Mouse (Mus musculus) adrenal gland, postnatal 4 days (tissue): ENCODE results near the gene Mtfmt. TPM values are rescaled to one million over a fixed set of nuclear protein-coding genes. Genes with fewer than 3 reads are reported as not detected.
A peak's percentile ranks its signal among the peaks of the same experiment; 100 is the strongest.

Source experiments
- DNase-seq, 2 experiments: peaks; one replicate each; pipeline ENCODE4 v3.0.0; 2021 to 2022; ENCODE audit warnings: low spot score in 2 of 2, mixed read lengths in 2 of 2
- long read RNA-seq, 2 experiments: library from polyadenylated mRNA; stranded (forward); transcript quantifications; one replicate each; pipeline ENCODE4 v2.0.0; 2021
- total RNA-seq, 2 experiments: library from RNA; stranded (reverse); gene quantifications; 2 replicates each; pipeline ENCODE4 v1.2.3; 2021

The Mtfmt gene
- total RNA-seq: 10 to 100 TPM; 18.1 to 20.4 TPM
- long read RNA-seq, experiment 1, partial matches to known transcripts: 0 of 4 reads
- long read RNA-seq, experiment 1, other reads (novel, unspliced or antisense): 0 of 4 reads
- long read RNA-seq, experiment 2, transcript Mtfmt-201 (9 exons, 2,042 nt): major isoform, 8 of 13 reads
- long read RNA-seq, experiment 2, partial matches to known transcripts: 1 of 13 reads
- long read RNA-seq, experiment 2, other reads (novel, unspliced or antisense): 1 of 13 reads

- DNase-seq: peak; percentile 85 to 88
Measured at GRCm38 (mm10) chr9:65435671-65436301, at the start of gene Mtfmt. Gene Mtfmt, plus strand, starts transcription at chr9:65435782.

- no peak for DNase-seq
Measured at GRCm38 (mm10) chr9:65386373-65387140, 49.0 kb upstream of the Mtfmt start.

DNA sequence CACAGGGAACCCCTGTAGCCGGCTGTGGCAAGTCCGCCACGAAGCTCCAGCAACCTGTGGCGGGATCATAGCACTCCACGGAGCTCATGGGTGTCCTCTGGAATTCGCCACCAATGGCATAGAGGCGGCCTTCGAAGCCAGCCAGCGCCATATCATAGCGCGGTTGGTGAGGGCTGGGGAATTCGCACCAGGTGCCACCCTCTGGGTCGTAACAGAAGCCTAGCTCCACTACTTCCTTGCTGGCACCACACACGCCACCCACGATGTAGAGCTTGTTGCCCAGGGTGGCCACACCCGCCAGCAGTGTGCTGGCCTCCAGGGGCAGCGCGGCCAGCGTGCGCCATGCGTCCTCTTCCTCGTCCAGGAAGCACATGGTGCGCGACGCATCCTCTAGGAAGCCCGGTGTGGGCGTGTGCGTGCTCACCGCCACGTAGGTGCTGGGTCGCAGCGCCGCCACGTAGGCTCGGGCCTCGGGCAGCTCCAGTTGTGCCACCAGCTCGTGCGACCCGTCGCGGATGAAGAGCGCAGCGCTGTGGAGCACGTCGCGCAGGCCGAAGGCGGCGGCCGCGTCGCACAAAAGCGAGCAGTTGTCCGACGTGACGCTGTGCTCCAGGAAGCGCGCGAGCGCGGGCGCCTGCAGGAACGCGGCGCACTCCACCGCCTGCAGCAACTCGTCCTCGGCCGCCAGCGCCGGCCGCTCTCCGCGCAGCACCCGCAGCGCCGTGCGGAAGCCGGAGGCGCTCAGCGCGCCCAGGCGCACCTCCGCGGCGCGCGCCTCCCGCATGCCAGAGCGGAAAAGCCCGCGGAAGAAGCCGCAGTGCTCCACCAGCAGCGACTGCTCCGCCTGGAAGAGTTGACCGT, 44.6 kb upstream of the Mtfmt start:
- DNase-seq: no peak

- DNase-seq: no peak
Measured at GRCm38 (mm10) chr9:65391613-65391964, 44.0 kb upstream of the Mtfmt start, which contains the start of gene Kbtbd13. Gene Kbtbd13, minus strand, starts transcription at chr9:65391652.

GRCm38 (mm10) chr9:65392638-65393364, 42.8 kb upstream of the Mtfmt start:
- DNase-seq: peak in 1 of 2 experiments; percentile 51

- no peak for DNase-seq
Measured at GRCm38 (mm10) chr9:65393606-65394005, 42.0 kb upstream of the Mtfmt start.

GRCm38 (mm10) chr9:65394360-65394759, 41.2 kb upstream of the Mtfmt start:
- DNase-seq: no peak

DNA sequence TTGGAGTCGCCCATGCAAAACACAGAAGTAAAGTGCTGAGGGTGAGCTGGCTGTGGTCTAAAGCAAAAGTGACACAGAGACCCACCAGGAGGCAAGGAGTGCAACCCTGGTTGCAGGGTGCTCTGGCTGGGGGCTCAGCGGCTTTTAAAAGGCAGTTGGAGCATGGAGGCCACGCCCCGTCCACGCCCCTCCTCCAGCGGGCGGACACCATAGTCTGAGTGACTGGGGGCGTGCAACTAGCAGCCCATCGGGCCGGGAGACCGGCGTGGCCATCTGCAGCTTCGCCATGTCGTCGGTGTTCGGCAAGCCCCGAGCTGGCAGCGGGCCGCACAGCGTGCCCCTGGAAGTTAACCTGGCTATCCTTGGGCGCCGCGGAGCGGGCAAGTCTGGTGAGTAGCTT, 37.3 kb upstream of the Mtfmt start, which contains the start of gene Rasl12:
Gene Rasl12 (plus strand): TSS at position 228 of the 400 bp plus-strand sequence.
- DNase-seq: peak; percentile 26 to 46

- DNase-seq: no peak
Measured at GRCm38 (mm10) chr9:65399934-65400333, 35.6 kb upstream of the Mtfmt start.

- peak; percentile 42 to 63 for DNase-seq
Measured at GRCm38 (mm10) chr9:65404331-65405183, 31.0 kb upstream of the Mtfmt start.

- no peak for DNase-seq
Measured at GRCm38 (mm10) chr9:65405184-65405449, 30.5 kb upstream of the Mtfmt start.

GRCm38 (mm10) chr9:65407327-65407726, 28.3 kb upstream of the Mtfmt start:
- no peak for DNase-seq

GRCm38 (mm10) chr9:65407861-65408260, 27.7 kb upstream of the Mtfmt start:
- no peak for DNase-seq

DNA sequence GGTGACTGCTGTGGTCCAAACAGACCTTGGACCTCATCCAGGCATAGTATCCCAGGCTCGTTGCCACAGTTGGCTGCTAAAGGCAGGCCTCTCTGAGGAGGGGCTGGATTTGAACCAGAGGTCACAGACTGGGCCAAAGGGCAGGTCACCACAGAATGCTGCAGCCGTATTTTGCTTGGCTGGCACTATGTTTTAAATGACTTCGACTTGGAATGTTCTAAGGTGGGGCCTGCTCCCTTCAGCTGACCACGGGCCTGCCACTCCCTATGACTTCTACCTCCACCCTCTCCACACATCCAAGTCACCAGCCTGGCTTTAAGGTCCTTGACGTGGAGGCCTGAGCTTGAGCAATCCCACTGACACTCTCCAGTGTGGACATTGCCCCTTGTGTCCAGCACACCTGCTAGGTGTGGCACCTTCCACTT, 26.7 kb upstream of the Mtfmt start:
- no peak for DNase-seq

DNA sequence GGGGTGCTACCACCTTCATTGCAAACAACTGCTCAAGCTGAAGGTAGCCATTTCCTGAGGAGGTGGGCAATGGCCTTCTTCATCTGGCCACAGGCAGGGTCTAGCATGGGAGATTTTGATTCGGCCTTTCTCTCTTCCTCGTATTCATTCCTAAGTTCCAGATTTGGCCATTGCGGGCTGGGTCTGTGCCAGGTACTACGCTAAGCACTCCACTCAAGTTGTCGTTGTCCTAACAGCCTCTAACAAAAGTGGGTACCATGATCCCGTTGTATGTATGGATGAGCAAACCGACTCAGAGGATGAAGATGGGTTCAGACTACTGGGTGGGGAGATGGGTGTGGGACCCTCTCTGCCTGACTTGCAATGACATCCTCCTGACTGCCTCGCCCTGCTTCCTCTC, 25.2 kb upstream of the Mtfmt start:
- DNase-seq: no peak

GRCm38 (mm10) chr9:65411326-65411725, 24.3 kb upstream of the Mtfmt start:
- no peak for DNase-seq

DNA sequence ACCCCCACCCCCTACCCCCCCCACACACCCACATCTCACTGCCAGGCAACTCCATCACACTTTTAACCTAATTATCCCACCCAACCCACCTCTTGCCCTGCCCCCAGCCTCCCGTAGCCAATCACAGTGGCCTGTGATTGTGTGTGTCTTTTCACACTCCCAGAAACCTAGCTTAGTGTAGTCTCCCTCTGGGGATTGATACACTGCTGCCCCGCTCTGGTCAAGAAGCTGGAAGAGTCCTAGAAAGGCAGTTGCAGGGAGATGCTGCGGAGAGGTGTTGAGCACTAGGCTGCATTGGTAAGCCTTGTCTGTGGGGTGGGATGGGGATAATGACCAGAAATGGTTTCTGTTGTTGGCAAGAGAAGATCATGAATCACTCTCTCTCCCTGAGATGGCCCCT, 17.8 kb upstream of the Mtfmt start:
- DNase-seq: no peak

DNA sequence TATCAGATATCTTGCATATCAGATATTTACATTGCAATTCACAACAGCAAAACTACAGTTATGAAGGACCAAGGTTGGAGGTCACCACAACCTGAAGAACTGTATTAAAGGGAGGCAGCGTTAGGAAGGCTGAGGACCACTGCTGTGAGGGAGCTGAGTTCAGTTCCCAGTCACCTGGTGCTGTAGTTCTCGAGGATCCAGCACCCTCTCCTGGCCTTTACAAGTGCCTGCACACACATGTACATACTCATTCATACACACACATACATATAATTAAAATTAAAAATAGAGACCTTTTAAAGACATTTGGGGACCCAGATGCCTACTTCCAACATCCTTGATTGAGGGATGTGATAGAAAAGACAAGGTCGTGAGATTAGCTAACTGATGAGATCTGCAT, 15.9 kb upstream of the Mtfmt start:
- DNase-seq: no peak

DNA sequence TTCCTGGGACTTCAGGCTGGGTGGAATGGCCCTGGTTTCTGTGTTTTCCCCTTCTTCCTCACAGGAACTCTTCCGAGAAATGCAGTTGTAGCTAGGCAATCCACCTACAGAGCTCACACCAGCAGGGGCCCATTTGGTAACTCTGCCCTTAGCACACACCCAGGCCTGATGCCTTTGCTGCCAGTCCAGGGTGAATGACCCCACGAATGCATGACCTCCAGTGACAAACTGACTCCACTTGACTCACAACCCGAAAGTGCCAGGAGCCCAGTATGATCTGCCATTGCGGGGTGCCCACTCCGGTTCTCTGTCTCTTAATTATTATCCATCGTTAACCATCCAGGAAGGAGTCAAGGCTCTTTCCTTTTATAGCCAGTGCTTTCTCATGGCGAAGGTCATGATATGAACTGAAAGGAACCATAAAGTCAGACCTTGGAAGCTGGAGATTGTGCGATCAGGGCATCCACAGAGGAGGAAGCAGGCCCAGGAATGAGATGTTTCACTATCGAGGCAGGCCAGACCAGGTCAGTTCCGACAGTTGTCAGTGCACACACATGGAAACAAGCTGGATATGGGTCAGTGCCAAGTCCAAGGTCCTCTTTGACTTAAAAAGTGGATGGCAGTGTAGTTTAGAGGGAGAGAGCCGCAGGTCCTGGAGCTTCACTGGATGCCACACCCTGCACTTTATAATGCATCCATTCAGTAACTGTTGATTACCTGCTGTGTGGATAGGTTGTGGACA, 12.7 kb upstream of the Mtfmt start, which contains the start of gene Slc51b:
Gene Slc51b (minus strand): TSS at position 196 of the 742 bp plus-strand sequence.
- no peak for DNase-seq
